In the genomic region with DNA sequence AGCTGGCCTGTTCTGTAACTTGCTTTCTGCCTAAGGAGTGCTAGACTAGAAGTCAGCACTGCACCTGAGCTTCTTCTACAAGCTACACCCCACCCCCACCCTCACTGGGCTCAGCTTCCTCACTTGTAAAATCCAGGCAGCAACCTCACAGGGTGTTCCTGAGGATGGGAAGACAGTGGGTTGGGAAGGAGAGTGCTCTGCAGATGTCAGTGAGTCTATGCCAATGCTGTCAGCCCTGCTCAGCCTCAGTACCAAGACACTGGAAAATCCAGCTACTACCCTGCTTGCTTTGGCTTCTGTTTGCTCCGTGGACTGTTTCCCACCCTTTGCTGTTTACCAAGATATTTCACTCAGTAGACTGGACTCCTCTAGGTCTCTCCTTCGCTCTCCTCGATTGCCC, we compare ENCODE assay signal across 20 mouse cellular contexts. TPM values are rescaled to one million over a fixed set of nuclear protein-coding genes. Genes with fewer than 3 reads are reported as not detected.
"Had no signal": no experiment of that assay in that cellular context is flagged by ENCODE, and none has a peak within 500 bp of the region (broad histone marks: within the 10 kb centered on the region; RNA-seq: fewer than 3 reads in every experiment).

No protein-coding gene starts in this region.

- H3K27me3 ChIP-seq: kidney, embryonic 15.5 days; limb, embryonic 13.5 days; liver, embryonic 13.5 days; midbrain, embryonic 12.5 days; midbrain, embryonic 15.5 days; neural tube, embryonic 13.5 days had no signal

- H3K9me3 ChIP-seq: kidney, embryonic 15.5 days; limb, embryonic 10.5 days; limb, embryonic 13.5 days; liver, embryonic 13.5 days; midbrain, embryonic 12.5 days; midbrain, embryonic 15.5 days; neural tube, embryonic 13.5 days had no signal

- H3K36me3 ChIP-seq: kidney, embryonic 15.5 days; limb, embryonic 10.5 days; limb, embryonic 13.5 days; liver, embryonic 13.5 days; midbrain, embryonic 12.5 days; midbrain, embryonic 15.5 days; neural tube, embryonic 13.5 days had no signal

- DNase-seq: layer of hippocampus, postnatal 36 days; liver; liver, embryonic 13.5 days; lung, adult 2 months; lung, postnatal 14 days; lung, postnatal 4 days; right cerebral cortex, postnatal 4 days; thymus, postnatal 25 days had no signal

- H3K27ac ChIP-seq: kidney, embryonic 15.5 days; left cerebral cortex, adult 2 months; limb, embryonic 10.5 days; limb, embryonic 13.5 days; liver, embryonic 13.5 days; midbrain, embryonic 12.5 days; midbrain, embryonic 15.5 days; neural tube, embryonic 13.5 days; stomach, postnatal 0 days had no signal

- H3K9ac ChIP-seq: kidney, embryonic 15.5 days; limb, embryonic 13.5 days; liver, embryonic 13.5 days; midbrain, embryonic 12.5 days; midbrain, embryonic 15.5 days; neural tube, embryonic 13.5 days had no signal

- H3K4me3 ChIP-seq: kidney, embryonic 15.5 days; left cerebral cortex, adult 2 months; limb, embryonic 10.5 days; limb, embryonic 13.5 days; liver, embryonic 13.5 days; midbrain, embryonic 12.5 days; midbrain, embryonic 15.5 days; myocyte; neural tube, embryonic 13.5 days had no signal

- H3K4me1 ChIP-seq: kidney, embryonic 15.5 days; limb, embryonic 10.5 days; limb, embryonic 13.5 days; liver, embryonic 13.5 days; midbrain, embryonic 12.5 days; midbrain, embryonic 15.5 days; neural tube, embryonic 13.5 days had no signal

- ATAC-seq: midbrain, embryonic 15.5 days had no signal

- H3K4me2 ChIP-seq: kidney, embryonic 15.5 days; limb, embryonic 13.5 days; liver, embryonic 13.5 days; midbrain, embryonic 12.5 days; midbrain, embryonic 15.5 days; neural tube, embryonic 13.5 days had no signal

RNA-seq across cellular contexts. Expression of a gene that starts 36.1 kb away (rescaled TPM):
- total RNA-seq: megakaryocyte progenitor cell, adult 5-6 weeks; megakaryocyte-erythroid progenitor cell, adult 5-6 weeks; neutrophil, adult 5-6 weeks had no signal
